Mouse (Mus musculus): ENCODE results near the gene Gng12. TPM values are rescaled to one million over a fixed set of nuclear protein-coding genes. Genes with fewer than 3 reads are reported as not detected.

The Gng12 gene
- polyA plus RNA-seq, 1 experiment: 24.9 TPM

DNA sequence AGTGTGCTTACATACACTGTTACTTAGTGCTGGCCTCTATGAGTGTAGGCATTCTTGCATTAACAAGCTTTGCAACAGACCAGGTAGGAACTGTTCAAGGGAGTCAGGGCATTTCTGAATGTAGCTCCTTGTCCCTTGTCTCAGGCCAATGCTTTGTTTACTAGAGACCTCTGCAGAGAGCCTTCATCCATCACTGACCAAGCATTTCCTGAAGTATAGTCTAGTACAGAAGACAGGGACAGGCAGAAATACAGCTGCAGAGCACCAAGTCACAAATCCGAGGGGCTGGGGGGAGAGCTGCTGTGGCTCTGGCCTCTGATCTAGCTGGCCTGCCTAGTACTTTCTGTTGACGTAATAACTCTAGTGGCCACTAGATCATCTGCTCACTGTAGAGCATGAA is 71.6 kb downstream of the Gng12 start:
- TF ChIP-seq CEBPB (IDR thresholded peaks at IDR 0.05; ENCODE audit: low read depth) (no peak), USF1 (IDR thresholded peaks at IDR 0.05; ENCODE audit: low read depth) (no peak), FOSL1 (IDR thresholded peaks at IDR 0.05; ENCODE audit: insufficient read depth, low read length, poor library complexity, severe bottlenecking) (no peak), MAX (IDR thresholded peaks at IDR 0.05) (no peak), MYOD1 (IDR thresholded peaks at IDR 0.05; ENCODE audit: control insufficient read depth, insufficient read length, low read depth) (no peak), CTCF (IDR thresholded peaks at IDR 0.05; ENCODE audit: control insufficient read depth, insufficient read depth, insufficient read length) (no peak), MYOG (IDR thresholded peaks at IDR 0.05; ENCODE audit: control insufficient read depth, extremely low read depth, insufficient read length) (no peak)
- no peaks in the 10 kb centered on the region for H3K79me2 ChIP-seq (ENCODE audit: control insufficient read depth, insufficient read depth)
- no peak overlapping the region for H3K4me3 ChIP-seq (ENCODE audit: insufficient read depth, poor library complexity, severe bottlenecking)
- H3K36me3 ChIP-seq (ENCODE audit: control insufficient read depth, insufficient read depth): no peaks in the 10 kb centered on the region
- no peaks in the 10 kb centered on the region for H3K79me3 ChIP-seq (ENCODE audit: low read depth)
- no peaks in the 10 kb centered on the region for H3K27me3 ChIP-seq (ENCODE audit: control insufficient read depth, insufficient read depth, insufficient read length)
- H3ac ChIP-seq (ENCODE audit: control insufficient read depth, insufficient read length, low read depth): no peak overlapping the region

DNA sequence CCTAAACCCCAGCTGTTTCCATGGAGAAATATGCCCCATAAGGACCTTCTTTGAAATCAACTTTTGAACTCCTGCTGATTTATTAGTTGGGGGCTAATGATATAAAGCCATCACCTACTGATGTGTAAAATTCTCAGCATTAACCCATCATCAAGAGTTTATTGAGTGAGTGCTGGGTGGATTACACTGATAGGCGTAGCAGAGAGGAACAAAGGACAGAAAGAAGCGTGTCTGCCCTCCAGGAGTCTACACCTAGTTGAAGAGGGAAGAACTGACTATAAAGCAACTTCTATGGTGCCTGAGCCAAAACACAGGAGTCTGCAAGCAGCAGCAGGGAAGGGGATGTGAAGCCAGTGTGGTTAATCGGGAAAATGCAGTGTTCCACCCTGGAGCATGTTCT is 73.2 kb downstream of the Gng12 start:
- Histone ChIP-seq H3K4me3 (ENCODE audit: insufficient read depth, poor library complexity, severe bottlenecking) (no peak overlapping the region), H3ac (ENCODE audit: control insufficient read depth, insufficient read length, low read depth) (no peak overlapping the region), H3K79me3 (ENCODE audit: low read depth) (no peaks in the 10 kb centered on the region), H3K79me2 (ENCODE audit: control insufficient read depth, insufficient read depth) (no peaks in the 10 kb centered on the region), H3K36me3 (ENCODE audit: control insufficient read depth, insufficient read depth) (no peaks in the 10 kb centered on the region), H3K27me3 (ENCODE audit: control insufficient read depth, insufficient read depth, insufficient read length) (no peaks in the 10 kb centered on the region)
- no peak for TF ChIP-seq CTCF (IDR thresholded peaks at IDR 0.05; ENCODE audit: control insufficient read depth, insufficient read depth, insufficient read length)
- no peak for TF ChIP-seq MAX (IDR thresholded peaks at IDR 0.05)
- TF ChIP-seq FOSL1 (IDR thresholded peaks at IDR 0.05; ENCODE audit: insufficient read depth, low read length, poor library complexity, severe bottlenecking): no peak
- no peak for TF ChIP-seq USF1 (IDR thresholded peaks at IDR 0.05; ENCODE audit: low read depth)
- no peak for TF ChIP-seq MYOG (IDR thresholded peaks at IDR 0.05; ENCODE audit: control insufficient read depth, extremely low read depth, insufficient read length)
- TF ChIP-seq CEBPB (IDR thresholded peaks at IDR 0.05; ENCODE audit: low read depth): no peak
- TF ChIP-seq MYOD1 (IDR thresholded peaks at IDR 0.05; ENCODE audit: control insufficient read depth, insufficient read length, low read depth): no peak

DNA sequence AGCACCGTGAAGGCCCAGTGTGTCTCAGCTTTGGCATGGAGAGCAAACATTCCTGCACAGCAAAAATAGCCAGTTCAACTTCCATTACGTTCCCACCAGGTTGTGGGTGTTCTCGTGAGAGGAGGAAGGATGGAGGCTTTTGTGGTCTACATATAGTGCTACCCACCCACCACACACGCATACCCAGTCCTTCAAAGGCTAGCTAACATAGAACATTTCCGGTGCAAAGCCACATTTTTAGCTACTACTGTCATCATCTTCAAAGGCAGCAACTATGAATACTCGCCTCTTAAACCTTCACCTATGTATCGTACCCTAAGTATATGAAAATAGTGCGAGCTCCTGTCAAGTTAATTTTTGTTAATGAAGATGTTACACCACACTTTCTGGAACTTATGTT is 76.1 kb downstream of the Gng12 start:
- no peaks in the 10 kb centered on the region for H3K36me3 ChIP-seq (ENCODE audit: control insufficient read depth, insufficient read depth)
- no peak overlapping the region for H3K4me3 ChIP-seq (ENCODE audit: insufficient read depth, poor library complexity, severe bottlenecking)
- no peaks in the 10 kb centered on the region for H3K79me3 ChIP-seq (ENCODE audit: low read depth)
- H3K79me2 ChIP-seq (ENCODE audit: control insufficient read depth, insufficient read depth): no peaks in the 10 kb centered on the region
- TF ChIP-seq USF1 (IDR thresholded peaks at IDR 0.05; ENCODE audit: low read depth) (no peak), CTCF (IDR thresholded peaks at IDR 0.05; ENCODE audit: control insufficient read depth, insufficient read depth, insufficient read length) (no peak), FOSL1 (IDR thresholded peaks at IDR 0.05; ENCODE audit: insufficient read depth, low read length, poor library complexity, severe bottlenecking) (no peak), MYOG (IDR thresholded peaks at IDR 0.05; ENCODE audit: control insufficient read depth, extremely low read depth, insufficient read length) (no peak)
- H3K27me3 ChIP-seq (ENCODE audit: control insufficient read depth, insufficient read depth, insufficient read length): no peaks in the 10 kb centered on the region
- no peak overlapping the region for H3ac ChIP-seq (ENCODE audit: control insufficient read depth, insufficient read length, low read depth)

DNA sequence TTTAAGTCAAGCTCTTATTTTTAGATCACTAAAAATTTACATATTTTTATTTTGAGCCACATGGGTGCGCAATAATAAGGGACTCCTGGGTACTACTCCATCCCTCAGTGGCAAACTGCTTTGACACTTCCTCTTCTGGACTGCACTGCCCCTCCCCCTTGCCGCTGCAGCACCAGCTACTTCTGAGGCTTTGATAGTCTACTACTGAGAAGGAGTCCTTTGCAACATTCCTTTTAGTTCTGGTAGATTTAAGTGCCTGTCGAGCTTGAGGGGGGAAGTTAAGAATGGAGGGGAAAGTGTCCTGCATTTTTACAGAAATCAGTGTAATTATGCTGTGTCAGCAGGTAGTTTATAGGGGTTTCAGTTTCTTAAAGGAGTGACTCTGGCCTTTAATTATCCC is 77.0 kb downstream of the Gng12 start:
- Histone ChIP-seq H3K79me3 (ENCODE audit: low read depth) (no peaks in the 10 kb centered on the region), H3K36me3 (ENCODE audit: control insufficient read depth, insufficient read depth) (no peaks in the 10 kb centered on the region), H3ac (ENCODE audit: control insufficient read depth, insufficient read length, low read depth) (no peak overlapping the region), H3K79me2 (ENCODE audit: control insufficient read depth, insufficient read depth) (no peaks in the 10 kb centered on the region), H3K4me3 (ENCODE audit: insufficient read depth, poor library complexity, severe bottlenecking) (no peak overlapping the region), H3K27me3 (ENCODE audit: control insufficient read depth, insufficient read depth, insufficient read length) (no peaks in the 10 kb centered on the region)
- TF ChIP-seq MAX (IDR thresholded peaks at IDR 0.05) (no peak), USF1 (IDR thresholded peaks at IDR 0.05; ENCODE audit: low read depth) (no peak), MYOD1 (IDR thresholded peaks at IDR 0.05; ENCODE audit: control insufficient read depth, insufficient read length, low read depth) (no peak), CTCF (IDR thresholded peaks at IDR 0.05; ENCODE audit: control insufficient read depth, insufficient read depth, insufficient read length) (no peak), MYOG (IDR thresholded peaks at IDR 0.05; ENCODE audit: control insufficient read depth, extremely low read depth, insufficient read length) (no peak), FOSL1 (IDR thresholded peaks at IDR 0.05; ENCODE audit: insufficient read depth, low read length, poor library complexity, severe bottlenecking) (no peak), CEBPB (IDR thresholded peaks at IDR 0.05; ENCODE audit: low read depth) (no peak)

DNA sequence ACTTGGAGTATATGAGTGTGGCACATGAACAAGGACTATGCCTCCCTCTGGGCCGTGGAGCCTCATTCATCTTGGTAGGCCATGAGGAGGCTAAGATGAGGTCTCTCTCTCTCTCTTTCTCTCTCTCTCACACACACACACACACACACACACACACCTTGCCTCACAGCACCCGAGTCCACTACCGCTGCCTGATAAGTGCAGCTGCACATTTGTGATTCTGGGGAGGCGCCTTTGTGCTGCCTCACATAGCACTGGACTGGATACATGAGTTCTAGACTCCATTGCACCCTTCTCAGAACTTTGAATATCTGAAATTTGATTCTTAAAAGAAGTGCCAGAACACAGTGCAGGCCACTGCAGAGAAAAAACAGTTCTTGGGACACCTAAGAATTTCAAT is 79.3 kb downstream of the Gng12 start:
- Histone ChIP-seq H3K79me2 (ENCODE audit: control insufficient read depth, insufficient read depth) (no peaks in the 10 kb centered on the region), H3K79me3 (ENCODE audit: low read depth) (no peaks in the 10 kb centered on the region), H3K4me3 (ENCODE audit: insufficient read depth, poor library complexity, severe bottlenecking) (no peak overlapping the region), H3K27me3 (ENCODE audit: control insufficient read depth, insufficient read depth, insufficient read length) (no peaks in the 10 kb centered on the region), H3ac (ENCODE audit: control insufficient read depth, insufficient read length, low read depth) (no peak overlapping the region), H3K36me3 (ENCODE audit: control insufficient read depth, insufficient read depth) (no peaks in the 10 kb centered on the region)
- TF ChIP-seq FOSL1 (IDR thresholded peaks at IDR 0.05; ENCODE audit: insufficient read depth, low read length, poor library complexity, severe bottlenecking): no peak
- no peak for TF ChIP-seq CEBPB (IDR thresholded peaks at IDR 0.05; ENCODE audit: low read depth)
- no peak for TF ChIP-seq MYOD1 (IDR thresholded peaks at IDR 0.05; ENCODE audit: control insufficient read depth, insufficient read length, low read depth)
- no peak for TF ChIP-seq MYOG (IDR thresholded peaks at IDR 0.05; ENCODE audit: control insufficient read depth, extremely low read depth, insufficient read length)
- TF ChIP-seq USF1 (IDR thresholded peaks at IDR 0.05; ENCODE audit: low read depth): no peak
- TF ChIP-seq MAX (IDR thresholded peaks at IDR 0.05): no peak
- TF ChIP-seq CTCF (IDR thresholded peaks at IDR 0.05; ENCODE audit: control insufficient read depth, insufficient read depth, insufficient read length): no peak

DNA sequence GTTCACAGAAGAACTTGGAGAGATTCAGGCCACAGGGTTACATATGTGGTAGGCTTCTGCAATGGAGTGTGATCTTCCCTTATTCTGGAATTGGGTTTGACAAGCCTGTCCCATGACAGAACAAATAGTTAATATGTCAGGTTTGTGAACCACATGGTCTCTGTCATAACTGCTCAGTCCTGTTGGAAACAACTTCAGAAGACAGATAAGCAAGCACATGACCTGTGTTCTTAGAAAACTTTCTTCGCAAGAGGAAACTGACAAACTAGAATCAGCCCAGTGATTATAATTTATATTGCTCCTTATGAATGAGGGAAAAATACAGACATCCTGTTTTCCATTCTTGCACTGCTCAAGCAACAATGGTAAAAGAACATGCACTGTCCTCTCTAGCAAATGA is 83.0 kb downstream of the Gng12 start:
- Histone ChIP-seq H3K4me3 (ENCODE audit: insufficient read depth, poor library complexity, severe bottlenecking) (no peak overlapping the region), H3K79me2 (ENCODE audit: control insufficient read depth, insufficient read depth) (no peaks in the 10 kb centered on the region), H3K36me3 (ENCODE audit: control insufficient read depth, insufficient read depth) (no peaks in the 10 kb centered on the region), H3ac (ENCODE audit: control insufficient read depth, insufficient read length, low read depth) (no peak overlapping the region), H3K79me3 (ENCODE audit: low read depth) (no peaks in the 10 kb centered on the region), H3K27me3 (ENCODE audit: control insufficient read depth, insufficient read depth, insufficient read length) (no peaks in the 10 kb centered on the region)
- TF ChIP-seq MAX (IDR thresholded peaks at IDR 0.05): no peak
- no peak for TF ChIP-seq FOSL1 (IDR thresholded peaks at IDR 0.05; ENCODE audit: insufficient read depth, low read length, poor library complexity, severe bottlenecking)
- TF ChIP-seq MYOD1 (IDR thresholded peaks at IDR 0.05; ENCODE audit: control insufficient read depth, insufficient read length, low read depth): no peak
- no peak for TF ChIP-seq CEBPB (IDR thresholded peaks at IDR 0.05; ENCODE audit: low read depth)
- no peak for TF ChIP-seq USF1 (IDR thresholded peaks at IDR 0.05; ENCODE audit: low read depth)
- TF ChIP-seq MYOG (IDR thresholded peaks at IDR 0.05; ENCODE audit: control insufficient read depth, extremely low read depth, insufficient read length): no peak
- TF ChIP-seq CTCF (IDR thresholded peaks at IDR 0.05; ENCODE audit: control insufficient read depth, insufficient read depth, insufficient read length): no peak

Measured in C2C12 (cell line).